Mouse (Mus musculus) cerebellum, postnatal 4 days (tissue): ENCODE results near the gene Acy3.
A peak's percentile ranks its signal among the peaks of the same experiment; 100 is the strongest.
"Not testable (repeated sequence)": the region's sequence is repeated elsewhere in the genome, so short reads cannot be mapped to it uniquely, and the experiment has no call there.

Experiments
- DNase-seq, 2 experiments: peaks; one replicate each; pipeline ENCODE4 v3.0.0; 2022; ENCODE audit warnings: low spot score in 2 of 2, mixed read lengths in 1 of 2

The Acy3 gene

DNA sequence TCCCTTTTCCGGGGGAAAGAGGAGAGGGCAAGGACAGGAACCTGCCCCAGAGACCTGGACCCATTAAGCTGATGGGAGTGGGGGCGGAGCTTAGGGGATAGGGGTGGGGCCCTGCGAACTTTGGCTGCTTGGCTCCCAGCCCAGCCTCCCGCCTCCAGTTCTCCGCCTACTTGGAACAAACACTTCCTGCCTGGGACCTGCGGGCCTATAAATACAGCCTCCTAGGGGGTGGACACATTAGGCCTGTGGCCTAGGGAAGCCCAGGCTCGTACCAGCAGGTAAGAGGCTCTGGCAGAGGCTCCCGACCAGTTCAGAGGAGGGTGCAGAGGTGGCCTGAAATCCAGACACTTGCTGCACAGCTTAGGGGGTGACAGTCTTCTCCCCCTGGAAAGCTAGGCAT, at the start of gene Acy3:
Acy3 (plus strand) TSS at position 237 of the 400 bp plus-strand sequence.
- DNase-seq = peak in 1 of 2 experiments; percentile 32

GRCm38 (mm10) chr19:3942315-3942714, 44.1 kb upstream of the Acy3 start:
- DNase-seq = no peak

DNA sequence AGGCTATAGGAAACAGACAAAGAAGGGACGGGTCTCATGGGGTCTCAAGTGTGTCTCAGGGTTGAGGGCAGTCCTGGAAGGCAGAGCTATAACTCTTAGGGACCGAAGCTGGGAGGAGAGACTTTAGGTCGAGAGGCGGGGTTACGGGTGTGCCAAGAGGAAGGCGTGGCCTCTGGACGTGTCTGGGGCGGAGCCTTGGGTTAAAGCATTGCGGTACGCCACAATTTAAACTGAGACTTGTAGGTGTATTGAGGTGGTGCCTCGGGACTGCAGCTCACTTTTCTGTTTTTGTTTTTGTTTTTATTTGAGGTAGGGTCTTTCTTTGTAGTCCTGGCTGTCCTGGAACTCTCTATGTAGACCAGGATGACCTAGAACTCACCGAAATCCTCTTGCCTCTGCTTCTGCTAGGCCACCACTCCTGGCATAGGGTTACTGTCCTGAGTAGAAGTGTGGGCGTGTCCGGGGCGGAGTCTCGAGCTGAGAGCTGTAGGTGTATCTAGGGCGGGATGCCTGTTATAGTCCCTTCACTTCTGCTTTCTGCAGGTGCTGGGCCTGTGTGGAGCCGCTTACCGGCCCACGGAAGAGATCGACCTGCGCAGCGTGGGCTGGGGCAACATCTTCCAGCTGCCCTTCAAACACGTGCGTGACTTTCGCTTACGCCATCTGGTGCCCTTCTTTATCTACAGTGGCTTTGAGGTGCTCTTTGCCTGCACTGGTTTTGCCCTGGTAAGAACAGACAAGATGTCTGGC, 43.2 kb upstream of the Acy3 start:
- DNase-seq = no peak

DNA sequence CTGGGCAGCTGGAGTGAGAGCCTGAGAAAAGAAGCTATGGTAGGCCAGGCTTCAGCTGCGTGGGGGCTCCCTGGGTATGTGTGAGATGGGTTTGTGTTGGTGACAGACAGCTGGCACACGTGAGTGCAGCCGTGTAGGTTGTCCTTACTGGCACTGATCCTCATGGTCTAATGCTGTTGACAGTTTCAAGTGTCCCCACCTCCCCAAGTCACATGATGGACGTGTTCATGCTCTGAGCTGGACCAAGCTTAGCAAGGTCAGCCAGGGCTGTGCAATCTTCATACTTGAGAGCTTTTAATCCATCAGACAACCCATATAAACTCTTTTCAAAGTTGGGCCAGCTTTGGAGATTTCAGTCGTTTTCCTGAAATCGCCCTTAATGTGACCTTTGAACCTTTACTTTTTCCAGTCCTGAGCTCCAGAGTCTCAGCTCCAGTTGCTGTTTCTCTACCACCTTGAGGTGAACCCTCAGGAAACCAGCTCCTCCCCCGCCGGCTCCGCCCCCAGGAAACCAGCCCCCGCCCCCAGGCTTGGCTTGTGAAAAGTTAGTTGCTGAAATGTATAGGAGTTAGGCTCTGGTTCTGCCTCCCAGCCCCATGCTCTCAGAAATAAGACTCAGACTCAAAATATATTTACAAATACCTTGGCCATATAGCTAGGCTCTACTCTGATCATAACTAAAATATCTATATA, 40.4 kb upstream of the Acy3 start:
- no peak for DNase-seq

- peak; percentile 56 to 79 for DNase-seq
These were observed 39.7 kb upstream of the Acy3 start for GRCm38 (mm10) chr19:3946715-3947114.

GRCm38 (mm10) chr19:3947813-3948212, 38.6 kb upstream of the Acy3 start:
- no peak for DNase-seq

DNA sequence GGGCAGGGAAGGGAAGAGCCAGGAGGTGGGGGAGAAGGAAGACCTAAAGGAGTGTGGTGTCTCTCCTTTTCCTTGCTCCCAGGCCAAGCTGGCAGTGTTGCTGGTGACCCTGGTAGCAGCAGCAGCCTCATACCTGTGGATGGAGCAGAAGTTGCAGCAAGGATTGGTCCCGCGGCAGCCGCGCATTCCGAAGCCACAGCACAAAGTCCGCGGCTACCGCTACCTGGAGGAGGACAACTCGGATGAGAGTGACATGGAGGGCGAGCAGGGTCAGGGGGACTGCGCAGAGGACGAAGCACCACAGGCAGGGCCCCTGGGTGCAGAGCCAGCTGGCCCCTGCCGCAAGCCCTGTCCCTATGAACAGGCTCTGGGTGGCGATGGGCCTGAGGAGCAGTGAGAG, 37.8 kb upstream of the Acy3 start:
- no peak for DNase-seq

DNA sequence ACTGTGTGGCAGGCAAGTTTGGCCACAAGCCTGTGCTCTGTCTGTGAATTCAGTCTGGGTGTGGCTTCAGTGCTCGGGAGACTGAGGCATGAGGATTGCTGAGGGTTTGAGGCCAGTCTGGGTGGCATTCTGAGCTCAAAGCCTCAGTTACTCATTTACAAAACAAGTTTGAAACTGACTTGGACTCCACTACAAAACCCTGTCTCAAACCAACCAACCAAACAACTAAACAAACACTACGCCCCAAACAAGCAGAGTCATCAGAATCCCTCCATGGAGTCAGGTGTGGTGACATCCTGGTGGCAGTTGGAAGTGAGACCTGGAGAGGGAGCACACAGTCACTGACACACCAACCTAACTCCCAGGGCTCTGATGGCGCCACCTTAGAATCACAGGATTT, 36.0 kb upstream of the Acy3 start:
- no peak for DNase-seq

DNA sequence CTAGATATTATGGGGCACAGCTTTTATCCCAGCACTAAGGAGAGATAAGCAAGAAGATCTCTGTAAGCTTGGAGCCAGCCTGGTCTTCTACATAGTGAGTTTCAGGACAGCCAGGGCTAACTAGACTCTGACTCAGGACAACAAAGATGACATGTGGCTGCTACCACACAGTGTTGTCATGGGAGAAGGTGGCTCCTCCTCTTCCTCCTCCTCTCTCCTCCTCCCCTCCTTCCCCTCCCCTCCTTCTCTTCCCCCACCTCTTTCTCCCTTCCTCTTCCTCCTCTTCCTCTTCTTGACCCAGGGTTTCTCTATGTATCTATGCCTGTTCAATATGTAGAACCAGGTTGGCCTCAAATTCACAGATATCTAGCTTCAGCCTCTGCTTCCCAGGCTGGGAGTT, 34.9 kb upstream of the Acy3 start:
- no peak for DNase-seq

DNA sequence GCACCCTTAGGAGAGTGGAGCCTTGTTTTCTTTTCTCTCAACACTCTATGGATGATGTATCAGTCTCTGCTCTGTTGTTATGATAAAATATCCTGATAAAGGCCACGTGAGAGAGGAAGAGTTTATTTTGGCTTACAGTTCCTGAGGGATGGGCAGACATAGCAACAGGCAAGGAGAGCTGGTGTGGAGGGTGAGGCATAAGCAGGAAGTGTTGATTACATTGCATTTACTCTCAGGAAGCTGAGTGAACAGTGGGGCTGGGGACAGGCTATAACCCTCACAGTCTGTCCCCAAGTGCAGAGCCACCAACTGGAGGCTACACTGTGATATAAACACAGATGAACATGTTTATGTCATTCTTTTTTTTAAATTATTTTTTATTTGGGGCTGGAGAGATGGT, 34.3 kb upstream of the Acy3 start:
- no peak for DNase-seq

GRCm38 (mm10) chr19:3955033-3955432, 31.3 kb upstream of the Acy3 start:
- DNase-seq = no peak

DNA sequence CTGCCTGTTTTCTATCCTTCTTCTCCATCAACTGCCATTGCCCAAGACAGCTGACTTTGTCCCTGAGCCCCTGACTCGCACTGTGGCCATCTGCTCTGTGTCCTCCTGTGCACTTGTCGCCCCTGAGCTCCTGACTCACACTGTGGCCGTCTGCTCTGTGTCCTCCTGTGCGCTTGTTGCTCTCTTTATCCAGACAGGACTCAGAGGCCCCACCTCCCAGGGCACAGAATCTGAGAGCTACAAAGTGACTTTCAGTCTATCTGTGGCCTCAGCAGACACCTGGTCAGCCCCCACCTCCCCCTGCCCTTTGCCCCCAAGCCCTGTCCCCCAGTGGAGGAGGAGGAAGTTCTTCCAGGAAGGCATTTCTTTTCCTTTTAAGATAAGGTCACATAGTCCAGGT, 30.6 kb upstream of the Acy3 start:
- DNase-seq = no peak

DNA sequence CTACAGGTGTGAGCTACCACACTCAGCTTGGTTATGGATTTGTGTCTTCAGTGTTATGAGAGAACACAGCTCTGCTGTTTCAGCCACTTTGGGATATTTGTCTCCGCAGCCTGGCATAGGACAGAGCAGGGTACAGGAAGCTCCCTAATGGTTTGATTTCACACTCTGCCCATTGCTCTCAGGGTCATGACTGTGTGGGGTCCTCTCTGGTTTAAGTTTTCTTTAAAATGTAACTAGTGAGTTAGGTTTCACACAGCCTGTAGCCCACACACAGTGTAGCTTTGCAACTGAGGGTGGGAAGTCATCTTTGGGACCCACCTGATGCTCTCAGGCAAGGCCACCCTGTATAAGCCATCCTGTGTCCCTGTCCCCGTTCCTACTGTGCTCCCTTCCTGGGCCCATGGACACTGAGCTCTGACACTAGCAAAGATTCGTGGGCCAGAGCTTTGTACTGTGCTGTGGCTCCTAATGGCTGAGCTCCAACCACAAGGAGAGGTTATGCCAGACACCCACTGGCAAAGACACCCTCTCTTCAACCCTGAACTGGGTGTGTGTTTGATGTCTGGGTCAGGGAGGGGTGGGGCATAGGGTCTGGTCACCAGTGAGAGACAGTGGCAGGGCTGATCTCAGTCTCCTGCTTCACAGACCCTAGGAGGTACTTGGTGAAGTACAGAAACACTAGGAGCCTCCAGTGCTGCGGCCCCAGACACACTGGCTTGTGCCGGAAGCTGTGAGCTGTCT, 28.9 kb upstream of the Acy3 start:
- not testable (repeated sequence) for DNase-seq

DNA sequence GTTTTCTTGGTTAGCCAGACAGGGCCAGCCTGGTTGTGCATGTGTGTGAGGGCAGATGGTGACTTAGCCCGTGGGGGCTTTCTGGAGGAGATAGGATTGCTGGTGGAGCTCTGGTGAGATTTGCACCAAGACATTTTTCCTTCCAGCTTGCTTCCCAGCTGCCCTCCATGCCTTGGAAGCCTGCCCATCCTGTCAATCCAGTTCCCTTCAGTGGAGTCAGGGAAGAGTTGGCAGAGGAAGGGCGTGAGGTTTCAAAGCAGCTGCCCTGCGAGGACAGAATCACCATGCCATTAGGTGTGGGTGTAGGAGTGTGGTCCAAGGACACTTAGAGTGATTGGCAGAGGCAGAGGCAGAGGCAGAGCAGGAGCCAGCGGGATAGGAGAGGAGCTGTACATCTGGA, 27.9 kb upstream of the Acy3 start, which contains the start of gene Aldh3b3:
Aldh3b3 (plus strand) TSS at position 176 of the 400 bp plus-strand sequence.
- peak in 1 of 2 experiments; percentile 45 for DNase-seq

DNA sequence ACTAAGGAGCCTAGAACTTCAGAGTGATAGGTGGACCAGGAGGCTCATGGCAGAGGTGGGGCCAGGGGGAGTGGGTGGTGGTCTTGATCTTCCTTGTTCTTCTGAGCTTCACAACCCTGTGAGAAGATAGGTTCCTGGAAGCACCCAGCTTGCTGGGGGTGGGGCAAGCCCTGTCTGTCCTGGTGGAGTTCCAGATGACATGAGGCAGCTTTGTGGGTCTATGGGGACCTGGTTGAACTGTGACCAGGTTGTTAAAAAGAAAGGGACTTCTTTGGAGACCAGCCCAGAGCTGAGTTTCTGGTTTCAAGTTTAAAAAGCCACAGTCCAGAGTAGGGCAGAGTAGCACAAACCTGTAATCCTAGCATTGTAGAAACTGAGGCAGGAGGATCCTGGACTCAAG, 27.3 kb upstream of the Acy3 start:
- no peak for DNase-seq

DNA sequence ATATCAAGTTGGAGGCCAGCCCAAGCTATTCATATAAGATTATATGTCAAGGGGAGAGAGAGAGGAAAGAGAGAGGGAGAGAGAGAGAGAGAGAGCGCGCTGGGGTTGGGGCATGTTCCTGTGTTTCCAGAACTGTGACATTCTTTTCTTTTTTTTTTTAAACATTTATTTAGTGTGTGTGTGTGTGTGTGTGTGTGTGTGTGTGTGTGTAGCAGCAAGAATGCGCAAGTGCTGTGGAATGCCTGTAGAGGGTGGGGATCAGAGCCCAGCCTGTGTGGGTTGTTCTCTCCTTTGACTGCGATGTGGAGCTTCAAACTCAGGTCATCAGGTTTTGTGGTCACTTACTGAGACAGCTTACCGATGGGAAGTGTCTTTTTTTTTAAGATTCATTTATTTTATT, 26.2 kb upstream of the Acy3 start:
- no peak for DNase-seq

GRCm38 (mm10) chr19:3961805-3962204, 24.6 kb upstream of the Acy3 start:
- DNase-seq = not testable (repeated sequence)

GRCm38 (mm10) chr19:3962469-3962868, 23.9 kb upstream of the Acy3 start:
- DNase-seq = no peak

- DNase-seq = no peak
These were observed 22.3 kb upstream of the Acy3 start for GRCm38 (mm10) chr19:3964030-3964429.

GRCm38 (mm10) chr19:3966330-3967075, 19.9 kb upstream of the Acy3 start:
- no peak for DNase-seq

GRCm38 (mm10) chr19:3967258-3967657, 19.1 kb upstream of the Acy3 start:
- no peak for DNase-seq

- no peak for DNase-seq
These were observed 14.1 kb upstream of the Acy3 start, which contains the start of gene Aldh3b2 for GRCm38 (mm10) chr19:3972229-3972628. TSS of gene Aldh3b2 (plus strand) at chr19:3972328.
